Mouse (Mus musculus) right cerebral cortex, adult 18-20 months (tissue): ENCODE measurements around the gene Olfr640.

Source experiments
- DNase-seq: peaks from one replicate; pipeline ENCODE4 v3.0.0; 2022; ENCODE audit warnings: mixed read lengths

The Olfr640 gene

DNA sequence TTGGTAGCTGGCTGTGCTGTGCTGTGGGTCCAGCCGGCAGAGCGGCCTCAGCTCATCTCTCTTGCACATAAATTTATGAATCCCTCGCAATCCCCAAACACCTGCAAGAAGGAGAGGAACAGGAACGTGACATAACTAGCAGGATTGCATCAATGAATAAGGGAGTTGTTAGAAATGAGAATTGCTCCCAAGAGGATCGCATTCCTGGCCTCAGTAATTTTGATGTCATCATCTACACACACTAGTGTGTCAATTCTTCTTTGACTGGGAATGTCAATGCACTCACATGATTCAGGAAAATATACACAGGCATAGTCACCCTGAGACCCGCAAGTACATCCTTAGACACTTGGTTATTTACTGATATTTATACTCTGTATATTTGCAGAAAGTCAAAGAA is at the start of gene Olfr640:
Gene Olfr640 (minus strand): TSS at position 101 of the 400 bp plus-strand sequence.
- no peak for DNase-seq

DNA sequence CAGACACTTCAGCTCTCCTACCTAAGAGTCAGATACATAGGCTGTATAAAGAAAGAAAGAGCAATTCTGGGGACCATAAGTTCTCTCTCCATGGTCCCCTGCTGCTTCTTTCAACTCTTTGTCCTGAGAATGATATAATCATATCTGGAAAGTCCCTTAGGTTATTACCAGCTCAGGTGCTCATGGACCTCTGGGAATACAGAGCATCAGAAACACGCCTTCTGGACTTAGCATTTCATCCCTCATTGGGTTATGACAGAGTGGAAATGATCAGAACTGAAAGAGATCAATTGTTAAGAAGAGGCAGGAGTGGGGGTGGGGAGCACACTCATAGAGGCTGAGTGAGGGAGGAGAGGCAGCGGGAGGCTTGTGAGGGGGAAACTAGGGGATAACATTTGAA is 46.4 kb upstream of the Olfr640 start, which contains the start of gene Olfr644:
Gene Olfr644 (minus strand): TSS at position 101 of the 400 bp plus-strand sequence.
- no peak for DNase-seq

DNA sequence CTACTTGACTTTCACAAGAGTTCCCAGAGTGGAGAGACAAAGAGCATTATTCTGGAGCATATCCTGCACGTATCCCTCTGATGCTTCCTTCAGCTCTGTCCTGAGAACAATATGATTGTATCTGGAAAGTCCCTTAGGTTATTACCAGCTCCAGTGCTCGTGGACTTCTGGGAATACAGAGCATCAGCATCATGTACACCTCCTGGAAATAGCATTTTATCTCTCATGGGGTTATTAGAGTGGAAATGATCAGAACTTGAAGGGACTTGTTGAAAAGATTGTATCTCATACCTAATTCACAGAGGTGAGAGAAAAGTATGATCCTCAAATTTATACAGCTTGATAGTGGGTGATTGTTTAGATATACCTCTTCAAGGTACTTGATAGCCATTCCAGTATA is 36.0 kb upstream of the Olfr640 start, which contains the start of gene 4930516K23Rik:
Gene 4930516K23Rik (minus strand): TSS at position 101 of the 400 bp plus-strand sequence.
- no peak for DNase-seq

DNA sequence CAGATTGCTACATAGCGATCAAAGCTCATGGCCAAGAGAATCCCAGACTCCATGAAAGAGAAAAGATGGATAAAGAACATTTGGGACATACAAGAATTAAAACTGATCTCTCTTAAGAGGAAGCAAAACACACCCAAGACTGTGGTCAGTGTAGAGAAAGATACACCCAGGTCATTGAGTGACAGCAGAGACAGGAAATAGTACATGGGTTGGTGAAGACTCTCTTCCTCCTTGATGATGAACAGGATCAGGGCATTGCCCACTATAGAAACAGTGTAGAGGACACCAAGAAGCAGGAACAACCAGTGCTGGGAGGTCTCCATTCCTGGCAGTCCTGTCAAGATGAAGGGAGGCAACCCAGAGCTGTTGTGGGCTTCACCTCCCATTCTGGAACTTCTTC is 33.8 kb upstream of the Olfr640 start:
- no peak for DNase-seq

DNA sequence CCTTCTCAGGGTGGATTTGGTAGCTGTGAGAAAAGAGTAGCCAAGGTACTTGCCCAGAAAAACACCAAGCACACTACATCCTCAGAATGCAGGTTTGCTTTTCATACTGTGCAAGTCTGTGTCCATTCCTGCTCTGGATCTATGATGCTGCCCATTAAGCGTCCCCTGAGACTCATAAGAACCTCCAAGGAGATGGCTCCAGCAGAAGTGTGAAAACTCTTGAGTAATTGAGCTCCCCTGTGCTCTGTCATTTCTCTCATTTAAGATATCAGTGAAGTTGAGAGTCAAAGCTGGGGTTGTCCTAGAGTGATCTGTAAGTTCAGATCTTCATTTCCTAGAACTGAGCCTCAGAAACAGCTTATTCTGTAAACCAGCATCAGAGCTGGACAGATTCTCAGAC is 27.2 kb upstream of the Olfr640 start, which contains the start of gene Olfr642:
Gene Olfr642 (minus strand): TSS at position 101 of the 400 bp plus-strand sequence.
- no peak for DNase-seq

DNA sequence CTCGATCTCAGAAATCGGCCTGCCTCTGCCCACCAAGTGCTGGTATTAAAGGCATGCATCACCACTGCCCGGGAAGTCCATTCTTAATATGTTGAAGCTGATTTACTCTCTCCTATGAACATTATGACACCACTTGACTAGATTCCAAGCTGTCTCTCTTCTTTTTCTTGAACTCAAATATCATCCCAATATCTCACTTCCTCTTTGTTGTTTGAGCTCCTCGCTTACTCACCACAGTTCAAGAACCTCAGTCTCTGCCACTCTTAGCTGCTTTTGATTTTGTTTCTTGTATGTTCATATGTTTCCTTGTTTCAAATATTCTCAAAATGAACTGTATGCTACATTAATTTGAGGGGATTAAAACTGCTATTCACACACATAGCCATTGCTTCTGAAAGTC is 25.4 kb upstream of the Olfr640 start:
- DNase-seq: no peak

DNA sequence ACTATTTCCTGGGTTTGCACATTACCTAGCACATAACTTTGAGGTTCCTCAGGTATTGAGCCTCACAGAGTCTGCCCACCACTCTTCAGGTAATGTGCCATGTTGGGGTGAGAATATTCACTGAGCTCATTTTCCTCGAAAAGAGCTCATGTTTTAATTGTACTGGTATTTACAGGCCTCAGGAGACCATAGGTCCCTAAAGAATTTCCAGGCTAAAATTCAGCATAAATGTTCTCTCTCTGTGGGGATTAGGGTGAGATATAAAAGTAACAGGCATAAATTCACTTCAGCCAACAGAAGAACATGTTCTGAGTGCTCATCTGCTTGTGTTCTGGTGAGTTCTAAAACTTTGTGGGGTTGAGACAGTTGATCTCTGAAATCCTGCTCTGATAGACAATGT is 9.8 kb upstream of the Olfr640 start, which contains the start of gene Olfr641:
Gene Olfr641 (plus strand): TSS at position 301 of the 400 bp plus-strand sequence.
- DNase-seq: no peak

DNA sequence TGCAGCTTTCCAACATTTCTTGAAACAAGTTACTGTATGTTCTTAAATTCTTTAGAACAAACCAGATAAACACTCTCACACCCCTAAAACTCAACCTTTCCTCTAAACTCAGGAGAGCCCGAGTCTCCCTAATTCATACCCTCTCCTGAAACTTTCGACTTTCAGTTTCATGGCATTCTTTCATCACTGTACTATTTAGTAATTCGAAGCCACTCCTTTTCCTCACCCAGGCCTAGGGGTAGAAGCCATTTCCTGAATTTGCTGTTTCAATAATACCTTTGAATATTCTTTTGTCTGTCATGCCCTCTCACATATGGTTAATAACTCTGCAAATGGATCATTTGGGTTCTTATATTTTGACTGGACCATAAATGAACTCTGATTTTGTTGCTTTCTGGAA is 1.6 kb upstream of the Olfr640 start:
- no peak for DNase-seq

DNA sequence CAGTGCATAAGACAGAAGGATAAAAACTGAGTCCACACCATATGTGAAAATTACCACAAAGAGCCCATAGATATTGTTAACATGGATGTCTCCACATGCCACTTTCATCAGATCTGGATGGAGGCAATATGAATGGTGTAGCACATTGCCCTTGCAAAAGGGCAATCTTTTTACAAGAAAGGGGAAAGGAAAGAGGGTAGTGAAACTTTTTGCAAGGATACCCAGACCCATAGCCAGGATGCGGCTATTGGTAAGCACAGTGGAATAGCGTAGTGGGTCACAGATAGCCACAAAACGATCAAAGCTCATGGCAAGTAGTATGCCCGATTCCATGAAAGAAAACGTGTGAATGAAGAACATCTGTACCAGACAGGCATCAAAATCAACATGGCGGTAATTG is 3.7 kb downstream of the Olfr640 start:
- no peak for DNase-seq

DNA sequence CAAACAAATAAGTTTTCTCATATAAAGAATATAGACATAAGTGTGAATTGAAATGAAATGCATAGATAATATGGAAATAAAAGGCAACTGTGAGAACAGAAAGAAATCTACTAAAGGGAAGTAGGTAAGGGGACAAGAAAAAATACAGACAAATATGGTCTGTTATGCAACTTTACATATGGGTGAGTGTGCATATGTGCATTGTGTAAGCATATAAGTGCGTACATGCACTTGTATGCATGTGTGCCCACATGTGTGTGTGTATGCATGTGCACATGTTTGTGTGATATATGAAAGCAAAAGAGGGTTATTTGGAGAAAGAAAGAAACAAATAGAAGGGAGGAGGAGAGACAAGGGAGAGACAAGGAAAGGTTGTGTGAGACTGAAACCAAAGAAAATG is 6.4 kb downstream of the Olfr640 start:
- DNase-seq: no peak

DNA sequence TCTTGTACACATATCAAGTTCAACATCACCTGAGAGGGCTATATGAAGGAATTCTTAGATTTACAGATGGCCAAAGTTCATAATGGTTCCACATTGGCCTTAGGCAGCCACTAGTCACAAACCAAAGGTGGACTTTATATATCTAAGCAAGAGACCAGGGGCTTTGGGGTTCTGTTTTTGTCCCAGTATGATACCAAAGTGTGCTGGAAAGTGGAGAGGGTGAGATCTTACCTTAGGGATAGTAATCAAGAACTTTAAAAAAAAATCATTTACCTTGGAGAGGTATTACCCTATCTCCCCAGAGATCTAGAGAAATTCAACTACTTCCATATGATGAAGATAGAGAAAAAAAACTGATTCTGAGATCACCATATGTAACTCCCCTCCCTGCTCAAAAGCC is 8.2 kb downstream of the Olfr640 start, which contains the start of gene Olfr639:
Gene Olfr639 (minus strand): TSS at position 101 of the 400 bp plus-strand sequence.
- DNase-seq: no peak

DNA sequence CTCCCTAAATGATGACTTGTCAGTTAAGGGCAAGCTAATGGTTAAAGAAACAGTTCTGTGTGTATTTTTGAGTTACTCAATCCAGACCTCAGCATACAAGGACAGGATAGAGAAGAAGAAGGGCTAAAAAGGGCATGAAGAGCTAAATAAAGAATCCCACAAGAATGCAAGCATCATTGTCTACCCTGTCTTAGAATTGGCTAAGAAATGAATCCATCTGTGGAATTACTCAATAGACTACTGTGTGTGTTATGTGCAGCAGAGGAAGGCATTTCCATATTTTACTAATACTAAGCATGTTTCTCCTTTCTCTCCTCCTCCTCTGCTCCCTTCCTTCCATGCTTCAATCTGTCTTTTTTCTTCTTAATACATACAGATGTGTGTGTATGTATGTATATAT is 26.2 kb downstream of the Olfr640 start:
- DNase-seq: no peak

DNA sequence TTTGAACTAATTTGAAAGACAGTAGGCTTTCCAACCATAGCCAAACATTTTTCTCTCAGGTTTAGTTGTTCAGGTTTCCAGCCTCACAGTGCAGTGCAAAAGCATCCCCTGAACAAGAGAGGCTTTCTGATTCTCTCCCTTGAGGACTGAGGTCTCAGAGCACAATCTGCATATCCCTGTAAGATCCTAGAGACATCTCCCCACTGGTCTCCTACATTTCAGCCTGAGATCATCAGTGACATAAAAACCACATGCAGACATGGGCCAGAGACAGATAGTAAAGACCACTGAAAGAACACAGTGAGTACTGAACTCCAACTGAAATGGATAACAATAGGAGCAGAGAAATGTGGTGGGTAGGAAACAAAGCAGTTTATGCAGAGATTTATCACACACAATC is 26.9 kb downstream of the Olfr640 start, which contains the start of gene Olfr638:
Gene Olfr638 (plus strand): TSS at position 301 of the 400 bp plus-strand sequence.
- no peak for DNase-seq

DNA sequence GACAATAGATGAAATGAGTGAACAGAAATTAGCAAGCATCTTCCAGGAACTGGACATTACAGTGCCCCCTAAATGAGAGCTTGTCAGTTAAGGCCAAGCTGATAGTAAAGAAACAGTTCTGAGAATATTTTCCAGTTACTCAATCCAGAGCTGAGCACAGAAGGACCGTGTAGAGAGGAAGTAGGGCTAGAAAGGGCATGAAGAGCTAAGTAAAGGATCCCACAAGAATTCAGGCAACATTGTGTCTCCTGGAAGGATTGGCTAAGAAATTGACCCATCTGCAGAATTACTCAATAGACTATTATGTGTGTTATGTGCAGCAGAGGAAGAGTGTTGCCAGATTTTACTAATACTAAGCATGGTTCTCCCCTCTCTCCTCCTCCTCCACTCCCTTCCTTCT is 53.6 kb downstream of the Olfr640 start:
- DNase-seq: no peak

DNA sequence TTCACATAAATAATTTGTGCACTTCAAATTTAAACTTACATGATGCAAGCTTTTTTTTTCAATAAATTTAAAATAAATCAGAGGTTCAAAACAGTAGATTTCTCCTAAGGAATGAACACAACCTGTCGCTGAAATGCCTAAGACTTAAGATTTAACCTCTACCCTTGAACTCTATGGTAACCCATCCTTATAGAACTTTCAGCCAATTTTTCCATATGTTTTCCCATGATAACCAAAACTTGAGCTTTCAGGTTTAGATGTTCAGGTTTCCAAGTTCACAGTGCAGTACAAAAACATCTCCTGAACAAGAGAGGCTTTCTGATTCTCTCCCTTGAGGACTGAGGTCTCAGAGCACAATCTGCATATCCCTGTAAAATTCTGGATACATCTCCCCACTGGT is 54.5 kb downstream of the Olfr640 start, which contains the start of gene Olfr635:
Gene Olfr635 (plus strand): TSS at position 301 of the 400 bp plus-strand sequence.
- no peak for DNase-seq
